Mouse (Mus musculus): ENCODE measurements around the gene Clec10a.

Clec10a gene

DNA sequence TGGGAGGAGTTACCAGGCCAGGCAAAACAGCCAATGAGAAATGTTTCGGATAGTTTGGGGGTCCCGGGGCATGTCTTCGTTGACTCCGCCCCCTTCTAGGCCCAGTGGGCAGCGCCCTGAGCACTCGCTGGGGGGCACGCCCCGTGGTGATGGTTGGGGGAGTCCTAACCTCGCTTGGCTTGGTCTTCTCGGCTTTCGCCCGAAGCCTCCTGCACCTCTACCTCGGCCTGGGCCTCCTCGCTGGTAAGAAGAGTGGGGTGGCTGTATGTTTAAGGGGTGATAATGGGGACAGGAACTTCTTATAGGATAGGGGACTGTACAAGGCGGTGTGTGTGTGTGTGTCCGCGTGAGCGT lies 58.8 kb downstream of the Clec10a start:
- DNase-seq (ENCODE audit: extremely low read depth, low read depth, low spot score): no peak

DNA sequence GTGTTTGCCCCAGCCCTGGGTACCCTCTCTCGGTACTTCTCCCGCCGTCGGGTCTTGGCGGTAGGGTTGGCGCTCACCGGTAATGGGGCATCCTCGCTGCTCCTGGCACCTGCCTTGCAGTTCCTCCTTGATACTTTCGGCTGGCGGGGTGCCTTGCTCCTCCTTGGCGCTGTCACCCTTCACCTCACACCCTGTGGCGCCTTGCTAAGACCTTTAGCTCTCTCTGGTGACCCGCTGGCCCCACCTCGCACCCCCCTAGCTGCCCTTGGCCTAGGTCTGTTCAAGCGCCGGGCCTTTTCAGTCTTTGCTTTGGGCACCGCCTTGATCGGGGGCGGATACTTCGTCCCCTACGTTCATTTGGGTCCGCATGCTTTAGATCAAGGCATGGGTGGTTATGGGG lies 59.3 kb downstream of the Clec10a start:
- no peak for DNase-seq (ENCODE audit: extremely low read depth, low read depth, low spot score)

DNA sequence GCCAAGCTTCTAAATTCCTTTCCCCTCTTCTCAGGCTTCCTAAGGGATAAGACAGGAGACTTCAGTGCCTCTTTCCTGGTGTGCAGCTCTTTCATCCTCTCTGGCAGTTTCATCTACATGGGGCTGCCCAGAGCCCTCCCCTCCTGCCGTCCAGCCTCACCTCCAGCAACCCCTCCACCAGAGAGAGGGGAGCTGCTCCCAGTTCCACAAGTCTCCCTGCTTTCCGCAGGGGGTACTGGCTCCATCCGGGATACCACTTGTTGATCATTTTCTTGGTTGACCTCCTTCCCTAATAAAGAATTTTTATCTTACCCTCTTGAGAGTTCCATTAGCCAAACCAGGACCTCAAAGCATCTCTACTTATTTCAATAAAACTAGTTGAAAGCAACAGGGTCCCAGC lies 60.1 kb downstream of the Clec10a start:
- DNase-seq (ENCODE audit: extremely low read depth, low read depth, low spot score): no peak

DNA sequence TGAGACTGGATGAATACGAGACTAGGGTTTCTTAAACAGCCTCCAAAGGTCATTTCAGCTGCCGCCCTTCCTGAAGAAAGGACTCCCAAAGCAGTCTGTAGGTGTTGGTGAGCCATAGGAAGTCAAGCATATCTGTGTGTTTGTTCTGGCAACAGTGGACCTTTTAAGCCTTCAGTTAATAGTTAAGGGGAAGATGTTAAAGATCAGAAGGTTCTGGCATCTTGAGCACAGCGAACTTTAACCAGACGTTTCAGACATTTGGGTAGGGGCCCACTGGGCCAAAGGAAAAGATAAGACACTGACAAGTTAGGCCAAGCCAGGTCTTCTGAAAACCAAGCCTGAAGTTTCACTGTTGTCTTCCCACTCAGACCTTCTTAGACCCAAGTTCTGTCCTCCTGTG lies 62.0 kb downstream of the Clec10a start:
- DNase-seq (ENCODE audit: extremely low read depth, low read depth, low spot score): peak; percentile 94

DNA sequence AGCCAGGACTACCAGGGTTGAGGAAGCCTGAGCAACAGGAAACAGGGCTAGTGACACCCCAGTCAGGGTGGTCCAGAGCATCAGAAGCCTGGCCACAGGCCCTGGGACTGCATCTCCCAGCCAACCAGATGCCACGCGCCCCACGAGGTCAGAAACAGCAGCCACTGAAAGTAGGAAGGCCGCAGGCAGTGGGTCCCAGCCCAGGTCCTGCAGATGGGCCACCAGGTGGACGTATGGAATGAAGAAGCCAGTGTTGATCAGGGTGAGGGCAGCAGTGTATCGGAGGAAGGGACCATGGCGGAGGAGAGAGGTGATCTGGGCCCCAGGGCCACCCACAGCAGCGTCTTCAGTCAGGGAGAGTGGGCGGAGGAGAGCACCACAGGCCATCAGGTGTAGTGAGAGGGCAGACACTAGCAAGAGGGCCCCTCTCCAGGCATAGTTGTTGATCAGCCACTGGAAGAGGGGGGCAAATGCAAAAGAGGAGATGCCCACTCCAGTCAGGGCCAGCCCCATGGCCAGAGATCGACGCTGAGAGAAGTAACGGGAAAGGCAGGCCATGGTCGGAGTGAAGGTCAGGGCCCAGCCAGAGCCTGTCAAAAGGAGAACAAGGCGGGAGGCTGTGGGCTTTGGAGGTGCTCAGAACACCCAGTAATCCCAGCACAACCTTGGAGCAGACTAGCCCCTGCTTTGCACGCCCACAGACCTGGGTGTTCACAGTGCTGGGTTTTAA lies 62.9 kb downstream of the Clec10a start:
- DNase-seq (ENCODE audit: extremely low read depth, low read depth, low spot score): no peak

DNA sequence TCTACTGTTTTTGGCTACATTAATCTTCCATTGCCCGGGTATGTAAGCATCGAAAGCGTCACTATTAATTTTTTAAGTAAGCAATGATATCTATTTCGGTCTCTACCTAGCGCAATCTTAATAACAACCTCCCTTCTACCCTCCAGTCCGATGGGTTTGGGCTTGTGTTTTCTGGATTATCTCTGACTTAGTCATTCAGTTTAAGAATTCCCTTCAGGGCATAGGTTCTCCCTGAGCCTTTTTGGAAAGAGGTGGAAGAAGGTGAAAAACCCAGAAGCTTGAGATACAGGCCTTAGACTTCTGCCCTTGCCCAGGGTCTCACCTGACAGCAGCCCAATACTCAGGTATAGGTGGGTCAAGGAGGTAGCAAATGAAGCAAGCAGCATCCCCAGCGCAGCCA lies 63.9 kb downstream of the Clec10a start:
- peak; percentile 56 for DNase-seq (ENCODE audit: extremely low read depth, low read depth, low spot score)

DNA sequence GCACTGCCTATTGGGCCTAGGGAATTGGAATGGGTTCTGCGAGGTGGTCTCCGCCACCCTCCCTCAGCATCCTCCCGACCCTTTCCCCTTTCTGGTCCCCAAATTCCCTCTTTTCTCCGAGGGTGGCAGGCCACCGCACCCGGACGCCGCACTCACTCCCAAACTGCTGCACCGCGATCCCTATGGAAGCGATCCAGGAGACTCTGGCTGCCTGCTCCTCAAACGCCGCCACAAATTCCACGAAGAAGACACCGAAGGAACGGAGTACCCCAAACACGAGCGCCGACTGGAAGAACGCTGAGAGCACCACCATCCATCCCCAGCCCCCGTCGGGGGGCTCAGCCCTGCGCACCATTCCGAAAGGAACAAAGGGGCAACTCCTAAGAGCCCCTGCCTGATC lies 64.3 kb downstream of the Clec10a start:
- no peak for DNase-seq (ENCODE audit: extremely low read depth, low read depth, low spot score)
